Mouse (Mus musculus): ENCODE results near the gene Ccdc186. TPM values are rescaled to one million over a fixed set of nuclear protein-coding genes. Genes with fewer than 3 reads are reported as not detected.

Gene Ccdc186
- polyA plus RNA-seq, 1 experiment from 2014 or later, result 5.2 TPM

GRCm38 (mm10) chr19:56808771-56809170, 13.2 kb downstream of the Ccdc186 start:
- 72% methylated on average over 5 of the region's 5 CpGs for WGBS (ENCODE audit: insufficient replicate concordance)
- peaks cover 17% of the 10 kb centered on the region for H3K36me3 ChIP-seq (ENCODE audit: control insufficient read depth, insufficient read depth)

GRCm38 (mm10) chr19:56807122-56807521, 14.9 kb downstream of the Ccdc186 start:
- ATAC-seq (ENCODE audit: low read depth), result no peak
- Histone ChIP-seq H3K36me3 (ENCODE audit: control insufficient read depth, insufficient read depth) (peaks cover 15% of the 10 kb centered on the region), H3K4me2 (ENCODE audit: low read depth, low read length) (no peak overlapping the region), H3K27me3 (ENCODE audit: control insufficient read depth, insufficient read depth, low read depth, low read length) (no peaks in the 10 kb centered on the region), H3K4me1 (ENCODE audit: control insufficient read depth, low read depth, low read length) (peaks cover 10% of the 10 kb centered on the region), H3K27ac (ENCODE audit: low read length) (no peak overlapping the region), H3K9ac (ENCODE audit: low read depth, low read length) (no peak overlapping the region), H3K4me3 (ENCODE audit: low read depth, low read length) (no peak overlapping the region), H3K9me3 (replicated peaks; ENCODE audit: control insufficient read depth, low read length) (no peaks in the 10 kb centered on the region)
- 77% methylated on average over 5 of the region's 5 CpGs for WGBS (ENCODE audit: insufficient replicate concordance)

More at GRCm38 (mm10) chr19:56808771-56809170, 13.2 kb downstream of the Ccdc186 start:
- Histone ChIP-seq H3K9me3 (replicated peaks; ENCODE audit: control insufficient read depth, low read length) (no peaks in the 10 kb centered on the region), H3K4me1 (ENCODE audit: control insufficient read depth, low read depth, low read length) (peaks cover 3% of the 10 kb centered on the region), H3K4me3 (ENCODE audit: low read depth, low read length) (no peak overlapping the region), H3K27ac (ENCODE audit: low read length) (no peak overlapping the region), H3K4me2 (ENCODE audit: low read depth, low read length) (no peak overlapping the region), H3K9ac (ENCODE audit: low read depth, low read length) (no peak overlapping the region), H3K27me3 (ENCODE audit: control insufficient read depth, insufficient read depth, low read depth, low read length) (no peaks in the 10 kb centered on the region)
- no peak for ATAC-seq (ENCODE audit: low read depth)

- Histone ChIP-seq H3K27me3 (ENCODE audit: control insufficient read depth, insufficient read depth, low read depth, low read length) (no peaks in the 10 kb centered on the region), H3K9ac (ENCODE audit: low read depth, low read length) (no peak overlapping the region), H3K36me3 (ENCODE audit: control insufficient read depth, insufficient read depth) (peaks cover 22% of the 10 kb centered on the region), H3K9me3 (replicated peaks; ENCODE audit: control insufficient read depth, low read length) (no peaks in the 10 kb centered on the region), H3K4me2 (ENCODE audit: low read depth, low read length) (no peak overlapping the region), H3K4me1 (ENCODE audit: control insufficient read depth, low read depth, low read length) (peaks cover 24% of the 10 kb centered on the region), H3K27ac (ENCODE audit: low read length) (no peak overlapping the region), H3K4me3 (ENCODE audit: low read depth, low read length) (no peak overlapping the region)
- ATAC-seq (ENCODE audit: low read depth), result no peak
- 76% methylated on average over 2 of the region's 2 CpGs for WGBS (ENCODE audit: insufficient replicate concordance)
Measured at GRCm38 (mm10) chr19:56805366-56805765, 16.6 kb downstream of the Ccdc186 start.

- H3K9me3 ChIP-seq (replicated peaks; ENCODE audit: control insufficient read depth, low read length), result no peaks in the 10 kb centered on the region
- peaks cover 29% of the 10 kb centered on the region for H3K4me1 ChIP-seq (ENCODE audit: control insufficient read depth, low read depth, low read length)
- 62% methylated on average over 3 of the region's 3 CpGs for WGBS (ENCODE audit: insufficient replicate concordance)
- H3K36me3 ChIP-seq (ENCODE audit: control insufficient read depth, insufficient read depth), result peaks cover 23% of the 10 kb centered on the region
- H3K27me3 ChIP-seq (ENCODE audit: control insufficient read depth, insufficient read depth, low read depth, low read length), result no peaks in the 10 kb centered on the region
- H3K27ac ChIP-seq (ENCODE audit: low read length), result peak overlapping the region; percentile 75
- H3K9ac ChIP-seq (ENCODE audit: low read depth, low read length), result no peak overlapping the region
- peak overlapping the region; percentile 45; the same call in 1 of the 2 replicates for H3K4me2 ChIP-seq (ENCODE audit: low read depth, low read length)
- no peak for ATAC-seq (ENCODE audit: low read depth)
- no peak overlapping the region for H3K4me3 ChIP-seq (ENCODE audit: low read depth, low read length)
Measured at GRCm38 (mm10) chr19:56802352-56802746, 19.6 kb downstream of the Ccdc186 start.

- 0 out of 2 replicates have a peak overlapping the region, but pooled peaks have one; percentile 4 for H3K4me3 ChIP-seq (ENCODE audit: low read depth, low read length)
- peaks cover 21% of the 10 kb centered on the region for H3K36me3 ChIP-seq (ENCODE audit: control insufficient read depth, insufficient read depth)
- peak overlapping the region; percentile 45 for H3K4me2 ChIP-seq (ENCODE audit: low read depth, low read length)
- H3K27me3 ChIP-seq (ENCODE audit: control insufficient read depth, insufficient read depth, low read depth, low read length), result no peaks in the 10 kb centered on the region
- ATAC-seq (ENCODE audit: low read depth), result peak; percentile 88
- H3K27ac ChIP-seq (ENCODE audit: low read length), result peak overlapping the region; percentile 83
- 26% methylated on average over 10 of the region's 10 CpGs for WGBS (ENCODE audit: insufficient replicate concordance)
- no peaks in the 10 kb centered on the region for H3K9me3 ChIP-seq (replicated peaks; ENCODE audit: control insufficient read depth, low read length)
- H3K9ac ChIP-seq (ENCODE audit: low read depth, low read length), result peak overlapping the region; percentile 18; the same call in 1 of the 2 replicates
- peaks cover 29% of the 10 kb centered on the region for H3K4me1 ChIP-seq (ENCODE audit: control insufficient read depth, low read depth, low read length)
Measured at GRCm38 (mm10) chr19:56801656-56802351, 20.2 kb downstream of the Ccdc186 start.

- 0 out of 2 replicates have a peak overlapping the region, but pooled peaks have one; percentile 4 for H3K4me3 ChIP-seq (ENCODE audit: low read depth, low read length)
- H3K9me3 ChIP-seq (replicated peaks; ENCODE audit: control insufficient read depth, low read length), result no peaks in the 10 kb centered on the region
- H3K27me3 ChIP-seq (ENCODE audit: control insufficient read depth, insufficient read depth, low read depth, low read length), result no peaks in the 10 kb centered on the region
- 17% methylated on average over 7 of the region's 7 CpGs for WGBS (ENCODE audit: insufficient replicate concordance)
- H3K4me2 ChIP-seq (ENCODE audit: low read depth, low read length), result peak overlapping the region; percentile 45
- peaks cover 23% of the 10 kb centered on the region for H3K36me3 ChIP-seq (ENCODE audit: control insufficient read depth, insufficient read depth)
- ATAC-seq (ENCODE audit: low read depth), result peak; percentile 72
- no peak overlapping the region for H3K9ac ChIP-seq (ENCODE audit: low read depth, low read length)
- peak overlapping the region; percentile 83 for H3K27ac ChIP-seq (ENCODE audit: low read length)
- H3K4me1 ChIP-seq (ENCODE audit: control insufficient read depth, low read depth, low read length), result peaks cover 29% of the 10 kb centered on the region
Measured at GRCm38 (mm10) chr19:56800930-56801655, 20.9 kb downstream of the Ccdc186 start.

- Histone ChIP-seq H3K9me3 (replicated peaks; ENCODE audit: control insufficient read depth, low read length) (no peaks in the 10 kb centered on the region), H3K4me2 (ENCODE audit: low read depth, low read length) (peak overlapping the region; percentile 15; the same call in 1 of the 2 replicates), H3K4me3 (ENCODE audit: low read depth, low read length) (no peak overlapping the region), H3K27me3 (ENCODE audit: control insufficient read depth, insufficient read depth, low read depth, low read length) (no peaks in the 10 kb centered on the region), H3K36me3 (ENCODE audit: control insufficient read depth, insufficient read depth) (peaks cover 19% of the 10 kb centered on the region), H3K9ac (ENCODE audit: low read depth, low read length) (no peak overlapping the region), H3K4me1 (ENCODE audit: control insufficient read depth, low read depth, low read length) (peaks cover 29% of the 10 kb centered on the region), H3K27ac (ENCODE audit: low read length) (peak overlapping the region; percentile 29; the same call in 1 of the 2 replicates)
- 25% methylated on average over 8 of the region's 8 CpGs for WGBS (ENCODE audit: insufficient replicate concordance)
- ATAC-seq (ENCODE audit: low read depth), result peak; percentile 41
Measured at GRCm38 (mm10) chr19:56800226-56800625, 21.8 kb downstream of the Ccdc186 start.

GRCm38 (mm10) chr19:56797376-56797775, 24.6 kb downstream of the Ccdc186 start:
- Histone ChIP-seq H3K4me3 (ENCODE audit: low read depth, low read length) (no peak overlapping the region), H3K27me3 (ENCODE audit: control insufficient read depth, insufficient read depth, low read depth, low read length) (no peaks in the 10 kb centered on the region), H3K27ac (ENCODE audit: low read length) (no peak overlapping the region), H3K4me1 (ENCODE audit: control insufficient read depth, low read depth, low read length) (peaks cover 24% of the 10 kb centered on the region), H3K36me3 (ENCODE audit: control insufficient read depth, insufficient read depth) (peaks cover 23% of the 10 kb centered on the region), H3K9ac (ENCODE audit: low read depth, low read length) (no peak overlapping the region), H3K4me2 (ENCODE audit: low read depth, low read length) (no peak overlapping the region), H3K9me3 (replicated peaks; ENCODE audit: control insufficient read depth, low read length) (no peaks in the 10 kb centered on the region)
- no peak for ATAC-seq (ENCODE audit: low read depth)
- WGBS (ENCODE audit: insufficient replicate concordance), result 64% methylated on average over 11 of the region's 11 CpGs

GRCm38 (mm10) chr19:56788952-56789351, 33.0 kb downstream of the Ccdc186 start:
- Histone ChIP-seq H3K4me1 (ENCODE audit: control insufficient read depth, low read depth, low read length) (no peaks in the 10 kb centered on the region), H3K4me2 (ENCODE audit: low read depth, low read length) (no peak overlapping the region), H3K27me3 (ENCODE audit: control insufficient read depth, insufficient read depth, low read depth, low read length) (no peaks in the 10 kb centered on the region), H3K9me3 (replicated peaks; ENCODE audit: control insufficient read depth, low read length) (no peaks in the 10 kb centered on the region), H3K9ac (ENCODE audit: low read depth, low read length) (no peak overlapping the region), H3K36me3 (ENCODE audit: control insufficient read depth, insufficient read depth) (peaks cover 3% of the 10 kb centered on the region; the same call in 1 of the 2 replicates), H3K4me3 (ENCODE audit: low read depth, low read length) (no peak overlapping the region), H3K27ac (ENCODE audit: low read length) (no peak overlapping the region)
- no peak for ATAC-seq (ENCODE audit: low read depth)
- WGBS (ENCODE audit: insufficient replicate concordance), result 71% methylated on average over 5 of the region's 5 CpGs
